Mouse (Mus musculus) spleen, postnatal 14 days (tissue): Measurements from ENCODE around the gene Zcchc17.

Experiments
- DNase-seq, 2 experiments: peaks; one replicate each; pipeline ENCODE4 v3.0.0; 2021 to 2022; ENCODE audit warnings: low spot score in 2 of 2

Zcchc17 gene

DNA sequence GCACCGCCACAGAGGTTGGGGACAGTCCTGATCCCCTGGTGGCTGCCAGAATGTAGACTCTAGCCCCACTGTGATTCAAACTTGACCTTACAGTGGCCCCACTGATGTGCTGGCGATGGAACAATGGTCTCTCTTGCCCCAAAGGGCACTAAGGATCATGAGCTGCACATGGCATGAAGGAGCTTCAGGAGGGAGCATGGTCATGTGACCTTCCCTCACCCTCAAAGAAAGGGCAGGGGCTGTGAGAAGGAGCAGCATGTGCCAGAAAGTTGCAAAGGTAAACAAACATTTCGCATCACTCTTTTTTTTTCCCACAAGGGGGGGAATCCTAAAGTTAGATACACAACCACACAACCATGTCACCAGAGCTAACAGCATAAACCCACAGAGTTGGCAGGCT is 41.6 kb downstream of the Zcchc17 start:
- no peak for DNase-seq

- no peak for DNase-seq
Observed at GRCm38 (mm10) chr4:130316691-130317090, 43.1 kb downstream of the Zcchc17 start.

DNA sequence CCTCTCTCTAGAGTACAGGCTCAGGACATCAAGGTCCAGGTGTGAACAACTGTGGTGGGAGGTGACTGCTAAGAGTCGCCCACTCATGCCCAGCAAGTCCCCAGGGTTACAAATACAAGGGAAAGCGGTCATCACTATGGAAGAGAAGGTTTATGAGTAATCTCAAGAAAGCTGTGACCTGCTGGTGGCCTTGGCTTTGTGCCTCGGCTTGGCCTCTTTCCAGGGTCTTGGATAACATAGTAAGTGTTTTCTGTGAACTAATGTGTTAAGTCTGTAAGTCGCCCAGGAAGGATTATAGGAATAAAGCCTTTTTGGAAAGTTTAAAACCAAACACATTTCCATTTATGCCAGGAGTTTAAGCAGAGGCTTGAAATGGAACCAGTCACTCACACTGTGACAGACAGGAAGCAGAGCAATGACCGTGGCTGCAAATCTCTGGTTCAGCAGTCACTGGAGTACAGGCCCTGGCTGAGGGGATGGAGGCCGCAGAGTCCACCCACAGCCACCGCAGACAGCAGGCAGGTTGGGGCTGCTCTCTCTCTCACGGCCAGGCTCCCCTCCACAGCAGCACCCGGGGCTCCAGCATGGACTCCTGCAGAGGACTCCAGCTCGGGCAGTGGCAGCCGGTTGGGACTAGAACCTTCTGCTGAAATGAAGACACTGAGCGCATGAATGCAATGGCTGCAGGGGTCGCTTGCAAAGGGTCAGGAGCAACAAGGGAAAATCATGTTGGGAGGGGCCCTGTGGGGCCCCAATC is 43.8 kb downstream of the Zcchc17 start:
- no peak for DNase-seq

DNA sequence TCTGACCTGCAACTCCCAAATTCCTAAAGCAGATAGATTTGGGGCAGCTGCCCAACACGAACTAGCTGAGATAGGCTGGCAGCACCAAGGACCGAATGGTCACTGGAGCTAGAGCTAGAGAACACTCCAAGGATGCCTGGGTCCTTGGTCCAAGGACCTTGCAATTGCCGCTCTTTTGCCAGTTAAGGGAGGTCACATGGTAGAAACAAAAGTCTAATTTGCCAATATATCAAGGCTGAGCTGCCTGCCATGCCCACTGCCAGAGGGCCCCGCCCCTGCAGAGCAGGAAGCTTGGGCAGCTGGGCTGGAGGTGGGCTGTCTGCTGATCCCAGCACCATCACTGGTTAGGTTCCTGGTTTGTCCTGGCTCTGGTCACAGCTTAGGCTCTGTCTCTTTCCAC is 46.2 kb downstream of the Zcchc17 start:
- DNase-seq = no peak

DNA sequence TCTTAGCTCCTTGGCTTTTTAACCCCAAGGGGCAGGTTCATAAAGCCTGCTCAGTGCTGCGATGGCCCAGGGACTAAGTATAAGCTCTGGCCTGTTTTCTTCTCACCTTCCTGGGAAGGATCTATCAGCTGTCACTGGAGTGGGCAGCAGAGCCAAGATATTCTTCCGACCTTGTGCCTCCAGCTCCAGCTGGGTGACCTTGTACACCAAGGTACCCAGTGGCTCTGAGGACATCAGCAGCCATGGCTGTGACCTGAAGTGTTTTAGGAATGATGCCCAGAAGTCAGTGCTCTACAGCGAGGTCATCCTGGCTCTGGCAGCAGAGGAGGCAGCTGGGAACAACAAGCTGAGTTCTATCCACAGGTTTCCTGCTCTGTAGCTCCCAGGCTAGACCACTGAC is 47.2 kb downstream of the Zcchc17 start:
- no peak for DNase-seq

GRCm38 (mm10) chr4:130309254-130309653 is 50.5 kb downstream of the Zcchc17 start:
- no peak for DNase-seq

GRCm38 (mm10) chr4:130308231-130309081 is 51.3 kb downstream of the Zcchc17 start, which contains the start of the genes Fabp3 and Gm10570:
Gene Fabp3, plus strand, starts transcription at chr4:130308595.
Gene Gm10570, minus strand, starts transcription at chr4:130308674.
- no peak for DNase-seq

GRCm38 (mm10) chr4:130307851-130308230 is 51.9 kb downstream of the Zcchc17 start:
- no peak for DNase-seq

- DNase-seq = no peak
Observed at GRCm38 (mm10) chr4:130306796-130307630, 52.7 kb downstream of the Zcchc17 start.

- DNase-seq = no peak
Observed at GRCm38 (mm10) chr4:130304746-130305145, 55.0 kb downstream of the Zcchc17 start.

- no peak for DNase-seq
Observed at GRCm38 (mm10) chr4:130302285-130302870, 57.4 kb downstream of the Zcchc17 start.

DNA sequence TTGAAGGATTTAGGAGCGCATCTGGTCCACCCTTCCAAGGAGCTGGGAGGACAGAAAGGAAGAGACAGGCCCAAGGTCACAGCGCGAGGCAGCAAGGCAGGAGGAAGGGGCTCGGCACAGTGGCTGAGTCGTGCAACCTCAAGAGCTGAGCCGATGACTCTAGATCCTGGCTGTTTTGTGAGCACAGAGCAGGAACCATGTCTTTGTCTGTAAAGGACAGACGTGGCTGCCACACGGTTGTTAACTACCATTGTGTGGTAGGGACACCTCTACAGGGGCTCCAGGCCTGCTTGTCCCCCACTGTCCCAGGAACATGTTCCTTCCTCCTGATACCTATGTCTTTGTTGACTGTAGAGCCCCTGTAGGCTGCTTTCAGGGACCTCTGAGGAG is 60.1 kb downstream of the Zcchc17 start:
- DNase-seq = no peak

- no peak for DNase-seq
Observed at GRCm38 (mm10) chr4:130298877-130299628, 60.7 kb downstream of the Zcchc17 start.

DNA sequence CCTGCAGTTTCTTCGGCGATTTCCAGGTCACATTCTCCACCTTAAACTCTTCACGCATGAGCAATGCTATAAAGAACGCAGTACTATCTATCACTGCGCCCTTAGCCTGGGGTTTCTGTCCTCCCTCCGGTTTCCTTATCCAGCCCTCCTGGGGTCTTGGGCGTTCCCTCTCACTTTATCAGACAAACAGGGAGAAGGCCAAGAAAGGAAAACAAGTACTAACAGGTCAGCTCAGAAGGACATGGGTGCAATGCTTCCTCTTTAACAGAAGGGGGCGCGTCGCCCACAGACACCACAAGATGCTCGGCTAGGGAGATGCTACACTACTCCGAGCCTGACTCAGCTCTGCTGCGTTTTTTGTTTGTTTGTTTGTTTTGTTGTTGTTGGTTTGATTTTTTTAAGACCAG is 62.6 kb downstream of the Zcchc17 start:
- DNase-seq = peak; percentile 29

DNA sequence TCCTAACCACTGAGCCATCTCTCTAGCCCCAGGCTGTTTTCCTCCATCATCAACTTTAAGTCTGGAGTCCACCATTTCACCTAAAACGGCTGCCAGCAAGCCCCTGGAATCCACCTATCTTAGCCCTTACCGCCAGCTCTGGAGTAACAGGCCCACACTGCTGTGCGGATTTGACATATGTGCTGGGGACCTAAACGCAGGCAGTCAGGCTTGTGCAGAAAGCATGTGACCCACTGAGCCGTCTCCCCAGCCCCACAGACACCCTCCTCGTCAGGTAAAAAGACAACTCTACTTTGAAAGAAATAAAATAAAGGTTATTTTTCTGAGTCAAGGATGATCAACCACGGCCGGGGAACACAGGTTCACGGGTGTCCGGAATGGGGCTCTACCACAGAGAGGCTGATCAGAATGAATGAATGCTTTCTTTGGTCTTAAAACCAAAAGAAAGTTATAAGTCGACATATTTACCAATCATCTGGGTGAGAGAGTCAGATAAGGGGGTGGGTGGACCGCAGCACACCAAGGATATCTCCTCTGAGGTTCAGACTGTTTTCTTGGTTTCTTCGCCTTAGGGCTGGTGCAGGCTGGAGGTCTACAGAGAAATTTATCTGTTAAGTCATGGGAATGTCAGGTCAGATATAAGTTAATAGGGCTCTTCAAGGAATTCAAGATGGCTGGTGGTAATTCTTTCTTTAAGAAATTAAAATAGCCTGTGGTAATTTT is 63.3 kb downstream of the Zcchc17 start:
- DNase-seq = peak in 1 of 2 experiments; percentile 21

GRCm38 (mm10) chr4:130295047-130295745 is 64.5 kb downstream of the Zcchc17 start:
- peak; percentile 62 to 63 for DNase-seq

GRCm38 (mm10) chr4:130294513-130294912 is 65.2 kb downstream of the Zcchc17 start:
- DNase-seq = peak in 1 of 2 experiments; percentile 21

- DNase-seq = peak; percentile 70 to 80
Observed at GRCm38 (mm10) chr4:130292271-130292670, 67.5 kb downstream of the Zcchc17 start.

GRCm38 (mm10) chr4:130289824-130290223 is 69.9 kb downstream of the Zcchc17 start:
- no peak for DNase-seq
